ENCODE assay signal across 26 mouse cellular contexts in the genomic region with DNA sequence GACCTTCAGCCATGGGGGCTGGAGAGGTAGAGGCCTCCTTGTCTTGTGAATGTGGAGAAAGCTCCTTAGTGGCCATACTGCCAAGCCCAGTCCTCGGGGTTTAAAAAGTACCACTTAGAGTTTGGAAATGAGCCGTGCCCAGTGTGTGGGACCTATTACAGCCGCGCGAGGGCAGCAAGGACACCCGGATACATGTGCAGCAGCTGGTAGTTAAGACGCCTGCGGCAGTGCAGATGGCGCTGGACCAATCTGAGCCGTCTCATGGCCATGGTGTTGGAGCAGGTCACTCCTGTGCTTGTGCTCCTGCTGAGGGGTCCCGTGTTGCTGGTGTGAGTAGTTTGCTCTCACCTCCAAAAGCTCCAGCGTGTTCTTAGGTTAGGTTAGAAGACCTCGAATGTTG. TPM values are rescaled to one million over a fixed set of nuclear protein-coding genes. Genes with fewer than 3 reads are reported as not detected.
"Had no signal": no experiment of that assay in that cellular context is flagged by ENCODE, and none has a peak within 500 bp of the region (broad histone marks: within the 10 kb centered on the region; RNA-seq: fewer than 3 reads in every experiment).

No protein-coding gene starts in this region.

- H3K9me3 ChIP-seq: midbrain, embryonic 13.5 days; midbrain, embryonic 15.5 days; neural tube, embryonic 12.5 days; stomach, embryonic 15.5 days had no signal

- H3K27me3 ChIP-seq: megakaryocyte, embryonic 14.5 days; midbrain, embryonic 13.5 days; midbrain, embryonic 15.5 days; neural tube, embryonic 12.5 days; stomach, embryonic 15.5 days had no signal

- H3K4me1 ChIP-seq: megakaryocyte, embryonic 14.5 days; midbrain, embryonic 13.5 days; midbrain, embryonic 15.5 days; neural tube, embryonic 12.5 days; stomach, embryonic 15.5 days had no signal

- DNase-seq: lung, adult 18-20 months; lung, embryonic 14.5 days; lung, postnatal 10 days; lung, postnatal 36 days; right cerebral cortex, postnatal 14 days; thymus, adult 2 months; thymus, postnatal 25 days; thymus, postnatal 4 days had no signal

- H3K27ac ChIP-seq: macrophage; midbrain, embryonic 13.5 days; midbrain, embryonic 15.5 days; neural tube, embryonic 12.5 days; stomach, embryonic 15.5 days; stomach, postnatal 0 days had no signal

- H3K4me3 ChIP-seq: megakaryocyte, embryonic 14.5 days; midbrain, embryonic 13.5 days; midbrain, embryonic 15.5 days; neural tube, embryonic 12.5 days; stomach, embryonic 15.5 days had no signal

- H3K9ac ChIP-seq: lung, embryonic 14.5 days; midbrain, embryonic 13.5 days; midbrain, embryonic 15.5 days; neural tube, embryonic 12.5 days; stomach, embryonic 15.5 days had no signal

- H3K36me3 ChIP-seq: midbrain, embryonic 13.5 days; midbrain, embryonic 15.5 days; neural tube, embryonic 12.5 days; stomach, embryonic 15.5 days had no signal

RNA-seq across cellular contexts. Expression of a gene that starts 1.9 kb away (rescaled TPM):
- total RNA-seq: megakaryocyte progenitor cell, adult 5-6 weeks; midbrain, postnatal 0 days; monocyte, adult 5-6 weeks; neutrophil, adult 5-6 weeks had no signal
- polyA plus RNA-seq: liver, embryonic 16.5 days; lung, embryonic 14.5 days; lung, embryonic 16.5 days; macrophage; midbrain, embryonic 11.5 days; midbrain, embryonic 13.5 days; midbrain, embryonic 15.5 days; midbrain, postnatal 0 days; neural tube, embryonic 12.5 days; neural tube, embryonic 14.5 days; spleen, adult 2 months; stomach, embryonic 15.5 days; stomach, postnatal 0 days; testis, adult 2 months; thymus, adult 2 months; urinary bladder, adult 2 months had no signal

RNA-seq across cellular contexts. Expression of a gene that starts 17.6 kb away (rescaled TPM):
- total RNA-seq: megakaryocyte progenitor cell, adult 5-6 weeks; midbrain, postnatal 0 days; monocyte, adult 5-6 weeks; neutrophil, adult 5-6 weeks had no signal
- polyA plus RNA-seq: liver, embryonic 16.5 days; lung, embryonic 14.5 days; lung, embryonic 16.5 days; macrophage; midbrain, embryonic 11.5 days; midbrain, embryonic 13.5 days; midbrain, embryonic 15.5 days; midbrain, postnatal 0 days; neural tube, embryonic 12.5 days; neural tube, embryonic 14.5 days; spleen, adult 2 months; stomach, embryonic 15.5 days; stomach, postnatal 0 days; testis, adult 2 months; thymus, adult 2 months; urinary bladder, adult 2 months had no signal

RNA-seq across cellular contexts. Expression of a gene that starts 23.2 kb away (rescaled TPM):
- total RNA-seq: megakaryocyte progenitor cell, adult 5-6 weeks; midbrain, postnatal 0 days; monocyte, adult 5-6 weeks; neutrophil, adult 5-6 weeks had no signal
- polyA plus RNA-seq: liver, embryonic 16.5 days; lung, embryonic 14.5 days; lung, embryonic 16.5 days; macrophage; midbrain, embryonic 11.5 days; midbrain, embryonic 13.5 days; midbrain, embryonic 15.5 days; midbrain, postnatal 0 days; neural tube, embryonic 12.5 days; neural tube, embryonic 14.5 days; spleen, adult 2 months; stomach, embryonic 15.5 days; stomach, postnatal 0 days; testis, adult 2 months; thymus, adult 2 months; urinary bladder, adult 2 months had no signal
